Mouse (Mus musculus) heart, embryonic 11.5 days (tissue): Measurements from ENCODE around the gene Mybphl. TPM values are rescaled to one million over a fixed set of nuclear protein-coding genes. Genes with fewer than 3 reads are reported as not detected.

Source experiments
- ATAC-seq: fragments of 200-750 bp; cut with Nextera tagmentation; replicated peaks from 2 replicates; pipeline ENCODE4 v1.8.0; 2017; ENCODE audit warnings: moderate library complexity; ENCODE audit not compliant: insufficient number of reproducible peaks, low FRiP score, low TSS enrichment
- H3K27ac ChIP-seq: fragments of 300-500 bp; sonication (generic); 2 replicates; pipeline ENCODE4 v1.5.1; 2014; ENCODE audit warnings: mild to moderate bottlenecking, low read depth, low read length
- H3K27me3 ChIP-seq: fragments of 300-500 bp; sonication (generic); 2 replicates; pipeline ENCODE4 v1.6.1; 2014; ENCODE audit warnings: mild to moderate bottlenecking, low read length, mixed read lengths; ENCODE audit not compliant: control insufficient read depth, insufficient read depth
- H3K36me3 ChIP-seq: fragments of 300-500 bp; sonication (generic); 2 replicates; pipeline ENCODE4 v1.6.1; 2014; ENCODE audit warnings: mild to moderate bottlenecking, low read length, moderate library complexity, mixed read lengths; ENCODE audit not compliant: control insufficient read depth, insufficient read depth
- H3K4me1 ChIP-seq: fragments of 300-500 bp; sonication (generic); 2 replicates; pipeline ENCODE4 v1.6.1; 2014; ENCODE audit warnings: low read length; ENCODE audit not compliant: control insufficient read depth, insufficient read depth
- H3K4me2 ChIP-seq: fragments of 300-500 bp; sonication (generic); 2 replicates; pipeline ENCODE4 v1.6.1; 2014; ENCODE audit warnings: mild to moderate bottlenecking, moderate library complexity
- H3K4me3 ChIP-seq: fragments of 300-500 bp; sonication (generic); 2 replicates; pipeline ENCODE4 v1.5.1; 2014; ENCODE audit warnings: low read depth, low read length
- H3K9ac ChIP-seq: fragments of 300-500 bp; sonication (generic); 2 replicates; pipeline ENCODE4 v1.6.1; 2014; ENCODE audit warnings: mild to moderate bottlenecking, low read depth, low read length, moderate library complexity
- H3K9me3 ChIP-seq: fragments of 300-500 bp; sonication (generic); replicated peaks from 2 replicates; pipeline ENCODE4 v1.6.1; 2016; ENCODE audit warnings: low read length; ENCODE audit not compliant: control insufficient read depth
- WGBS: fragments of 180-500 bp; shearing (Covaris S2); extraction: QIAGEN DNeasy Blood & Tissue Kit; methylation state at CpG from one replicate; pipeline ENCODE4 v1.1.7; 2014; ENCODE audit not compliant: insufficient replicate concordance; 5-methylcytosine and 5-hydroxymethylcytosine counted together
- polyA plus RNA-seq: library from polyadenylated mRNA; unstranded; fragments of >200 nt; fragmentation: Nextera tagmentation; extraction: Ambion mirVana; gene quantifications from 2 replicates; pipeline ENCODE4 v1.2.1, GENCODE M21; 2014

The Mybphl gene
- polyA plus RNA-seq, 1 experiment from 2014 or later, result 70.4 TPM

GRCm38 (mm10) chr3:108409656-108410358 is 45.1 kb downstream of the Mybphl start:
- 50% methylated on average over 8 of the region's 8 CpGs for WGBS
- ATAC-seq, result no peak
- peaks cover 5% of the 10 kb centered on the region; the same call in 1 of the 2 replicates for H3K36me3 ChIP-seq

GRCm38 (mm10) chr3:108410359-108410714 is 45.6 kb downstream of the Mybphl start:
- peaks cover 5% of the 10 kb centered on the region for H3K4me1 ChIP-seq
- no peak overlapping the region for H3K4me3 ChIP-seq
- 37% methylated on average over 5 of the region's 5 CpGs for WGBS
- peaks cover 5% of the 10 kb centered on the region; the same call in 1 of the 2 replicates for H3K36me3 ChIP-seq
- peaks cover 4% of the 10 kb centered on the region; the same call in 1 of the 2 replicates for H3K9me3 ChIP-seq
- peaks cover 12% of the 10 kb centered on the region for H3K27me3 ChIP-seq
- H3K4me2 ChIP-seq, result no peak overlapping the region
- no peak overlapping the region for H3K9ac ChIP-seq
- no peak overlapping the region for H3K27ac ChIP-seq
- no peak for ATAC-seq

More at GRCm38 (mm10) chr3:108409656-108410358, 45.1 kb downstream of the Mybphl start:
- H3K4me2 ChIP-seq, result no peak overlapping the region
- no peak overlapping the region for H3K4me3 ChIP-seq
- H3K9ac ChIP-seq, result no peak overlapping the region
- peaks cover under 1% of the 10 kb centered on the region for H3K4me1 ChIP-seq
- no peak overlapping the region for H3K27ac ChIP-seq
- peaks cover 4% of the 10 kb centered on the region; the same call in 1 of the 2 replicates for H3K9me3 ChIP-seq
- peaks cover 7% of the 10 kb centered on the region for H3K27me3 ChIP-seq

GRCm38 (mm10) chr3:108411026-108411753 is 46.5 kb downstream of the Mybphl start:
- Histone ChIP-seq H3K4me1 (peaks cover 5% of the 10 kb centered on the region), H3K4me3 (no peak overlapping the region), H3K27me3 (peaks cover 13% of the 10 kb centered on the region), H3K9me3 (peaks cover 4% of the 10 kb centered on the region; the same call in 1 of the 2 replicates), H3K27ac (no peak overlapping the region), H3K4me2 (no peak overlapping the region), H3K36me3 (peaks cover 5% of the 10 kb centered on the region; the same call in 1 of the 2 replicates), H3K9ac (no peak overlapping the region)
- WGBS, result 60% methylated on average over 5 of the region's 5 CpGs
- no peak for ATAC-seq

GRCm38 (mm10) chr3:108411754-108412121 is 47.0 kb downstream of the Mybphl start:
- H3K9ac ChIP-seq, result no peak overlapping the region
- H3K9me3 ChIP-seq, result peaks cover 4% of the 10 kb centered on the region; the same call in 1 of the 2 replicates
- peaks cover 14% of the 10 kb centered on the region for H3K27me3 ChIP-seq
- no peak for ATAC-seq
- peaks cover 3% of the 10 kb centered on the region; the same call in 1 of the 2 replicates for H3K36me3 ChIP-seq
- no peak overlapping the region for H3K4me2 ChIP-seq
- no peak overlapping the region for H3K4me3 ChIP-seq
- no peak overlapping the region for H3K27ac ChIP-seq
- 68% methylated on average over 8 of the region's 8 CpGs for WGBS
- H3K4me1 ChIP-seq, result peaks cover 5% of the 10 kb centered on the region

- Histone ChIP-seq H3K4me3 (no peak overlapping the region), H3K27me3 (peaks cover 18% of the 10 kb centered on the region)
These were observed 49.1 kb downstream of the Mybphl start for GRCm38 (mm10) chr3:108413634-108414360.

GRCm38 (mm10) chr3:108414857-108415830 is 50.4 kb downstream of the Mybphl start, which contains the start of gene Celsr2:
Gene Celsr2 (minus strand): TSS chr3:108415552.
- Histone ChIP-seq H3K27me3 (peaks cover 21% of the 10 kb centered on the region), H3K4me1 (peaks cover 5% of the 10 kb centered on the region), H3K9ac (peak within 1 kb of the TSS; percentile 72), H3K4me3 (peak within 1 kb of the TSS; percentile 72), H3K4me2 (peak within 1 kb of the TSS; percentile 100), H3K9me3 (peaks cover 4% of the 10 kb centered on the region; the same call in 1 of the 2 replicates), H3K36me3 (peaks cover 3% of the 10 kb centered on the region; the same call in 1 of the 2 replicates), H3K27ac (no peak within 1 kb of the TSS)
- 7% methylated on average over 65 of the region's 67 CpGs for WGBS
- ATAC-seq, result peak; percentile 12; the same call in 1 of the 2 replicates

More at GRCm38 (mm10) chr3:108413634-108414360, 49.1 kb downstream of the Mybphl start:
- Histone ChIP-seq H3K9me3 (peaks cover 4% of the 10 kb centered on the region; the same call in 1 of the 2 replicates), H3K36me3 (peaks cover 3% of the 10 kb centered on the region; the same call in 1 of the 2 replicates), H3K4me2 (no peak overlapping the region), H3K27ac (no peak overlapping the region), H3K4me1 (peaks cover 5% of the 10 kb centered on the region), H3K9ac (no peak overlapping the region)
- ATAC-seq, result no peak
- WGBS, result 93% methylated on average over 35 of the region's 35 CpGs

GRCm38 (mm10) chr3:108415831-108416223 is 51.1 kb downstream of the Mybphl start:
- Histone ChIP-seq H3K9ac (peak overlapping the region; percentile 72), H3K27ac (no peak overlapping the region), H3K9me3 (peaks cover 4% of the 10 kb centered on the region; the same call in 1 of the 2 replicates), H3K36me3 (peaks cover 3% of the 10 kb centered on the region; the same call in 1 of the 2 replicates), H3K4me1 (peaks cover 5% of the 10 kb centered on the region), H3K4me2 (peak overlapping the region; percentile 100), H3K4me3 (peak overlapping the region; percentile 72), H3K27me3 (peaks cover 21% of the 10 kb centered on the region)
- WGBS, result under 1% methylated on average over 46 of the region's 48 CpGs
- ATAC-seq, result peak; percentile 62; the same call in 1 of the 2 replicates
